Comparison of ENCODE assay signal across 14 mouse cellular contexts in the genomic region with DNA sequence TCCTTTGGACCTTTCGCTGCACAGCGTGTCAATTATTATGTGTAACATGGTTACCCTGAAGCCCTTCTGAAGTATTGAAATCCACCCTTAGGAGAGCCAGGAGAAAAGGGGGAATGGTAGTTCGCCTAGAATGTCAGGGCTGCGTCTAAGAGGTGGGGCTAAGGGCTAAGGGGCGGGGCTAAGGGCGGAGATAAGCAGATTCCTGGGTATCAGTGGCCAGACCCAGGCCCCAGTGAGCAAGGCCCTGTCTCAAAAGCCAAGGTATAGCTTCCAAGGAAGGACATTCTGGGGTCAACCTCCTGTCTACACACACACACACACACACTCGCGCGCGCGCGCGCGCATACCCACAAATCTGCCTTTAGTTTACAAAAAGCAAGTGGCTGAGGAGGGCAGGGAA. TPM values are rescaled to one million over a fixed set of nuclear protein-coding genes. Genes with fewer than 3 reads are reported as not detected.
DNase-seq lines count a peak whose midpoint lies in the region; ATAC-seq lines count a peak whose summit lies in the region.
"Had no signal": no experiment of that assay in that cellular context is flagged by ENCODE, and none has a peak within 500 bp of the region (broad histone marks: within the 10 kb centered on the region; RNA-seq: fewer than 3 reads in every experiment).

No protein-coding gene starts in this region.

- 26% methylated on average over 14 of the region's 14 CpGs for WGBS in forebrain, embryonic 11.5 days
- 28% methylated on average over 14 of the region's 14 CpGs for WGBS in forebrain, embryonic 16.5 days
- WGBS in kidney, embryonic 16.5 days, result 34% methylated on average over 14 of the region's 14 CpGs
- 38% methylated on average over 14 of the region's 14 CpGs for WGBS in liver, embryonic 13.5 days (ENCODE audit: insufficient replicate concordance)

- no peak overlapping the region for H3K4me3 ChIP-seq in forebrain, embryonic 11.5 days (ENCODE audit: low read depth, low read length)
- H3K4me3 ChIP-seq in forebrain, embryonic 16.5 days (replicated peaks; ENCODE audit: low read length), result no peak overlapping the region
- no peak overlapping the region for H3K4me3 ChIP-seq in kidney, embryonic 16.5 days (ENCODE audit: low read length)
- no peak overlapping the region for H3K4me3 ChIP-seq in liver, embryonic 13.5 days (replicated peaks)
- H3K4me3 ChIP-seq: myocyte had no signal

- H3K36me3 ChIP-seq in forebrain, embryonic 11.5 days (ENCODE audit: control insufficient read depth, insufficient read depth, low read length), result no peaks in the 10 kb centered on the region
- H3K36me3 ChIP-seq in forebrain, embryonic 16.5 days (ENCODE audit: control insufficient read depth, insufficient read depth), result no peaks in the 10 kb centered on the region
- no peaks in the 10 kb centered on the region for H3K36me3 ChIP-seq in kidney, embryonic 16.5 days (ENCODE audit: insufficient read depth, low read length)
- no peaks in the 10 kb centered on the region for H3K36me3 ChIP-seq in liver, embryonic 13.5 days

- H3K4me2 ChIP-seq in forebrain, embryonic 11.5 days (ENCODE audit: low read depth, low read length, severe bottlenecking), result 0 out of 2 replicates have a peak overlapping the region, but pooled peaks have one; percentile 11
- no peak overlapping the region for H3K4me2 ChIP-seq in forebrain, embryonic 16.5 days (ENCODE audit: low read length)
- H3K4me2 ChIP-seq in kidney, embryonic 16.5 days (replicated peaks; ENCODE audit: low read depth, low read length), result peak overlapping the region; percentile 29; the same call in 1 of the 2 replicates
- H3K4me2 ChIP-seq in liver, embryonic 13.5 days, result peak overlapping the region; percentile 28; the same call in 1 of the 2 replicates

- no peaks in the 10 kb centered on the region for H3K4me1 ChIP-seq in forebrain, embryonic 11.5 days (replicated peaks; ENCODE audit: control insufficient read depth, insufficient read depth, low read length)
- H3K4me1 ChIP-seq in forebrain, embryonic 16.5 days (replicated peaks; ENCODE audit: control insufficient read depth, insufficient read depth, low read length), result 0 out of 2 replicates have a peak, but pooled peaks cover 3% of the 10 kb centered on the region
- H3K4me1 ChIP-seq in kidney, embryonic 16.5 days (ENCODE audit: insufficient read depth, low read length), result no peaks in the 10 kb centered on the region; the same call in 1 of the 2 replicates
- peaks cover 10% of the 10 kb centered on the region for H3K4me1 ChIP-seq in liver, embryonic 13.5 days (replicated peaks)

- no peaks in the 10 kb centered on the region for H3K27me3 ChIP-seq in forebrain, embryonic 11.5 days (ENCODE audit: control insufficient read depth, insufficient read depth, low read length)
- no peaks in the 10 kb centered on the region for H3K27me3 ChIP-seq in forebrain, embryonic 16.5 days (replicated peaks; ENCODE audit: control insufficient read depth, insufficient read depth, low read length)
- no peaks in the 10 kb centered on the region for H3K27me3 ChIP-seq in kidney, embryonic 16.5 days (ENCODE audit: insufficient read depth, low read length)
- H3K27me3 ChIP-seq in liver, embryonic 13.5 days, result peaks cover 6% of the 10 kb centered on the region

- DNase-seq in forebrain, embryonic 11.5 days (ENCODE audit: low spot score), result no peak
- no peak for DNase-seq in kidney, postnatal 10 days
- DNase-seq in embryo, embryonic 10 days (ENCODE audit: low spot score), result peak; percentile 31
- DNase-seq in liver, embryonic 13.5 days, result no peak
- DNase-seq in ovary, postnatal 10 days (ENCODE audit: low spot score), result no peak
- DNase-seq in right cerebral cortex, postnatal 14 days, result no peak

- no peak overlapping the region for H3K9ac ChIP-seq in forebrain, embryonic 11.5 days (ENCODE audit: low read length)
- H3K9ac ChIP-seq in forebrain, embryonic 16.5 days (replicated peaks; ENCODE audit: low read depth, low read length), result no peak overlapping the region
- no peak overlapping the region for H3K9ac ChIP-seq in kidney, embryonic 16.5 days (replicated peaks; ENCODE audit: low read length)
- H3K9ac ChIP-seq in liver, embryonic 13.5 days, result no peak overlapping the region

- no peak overlapping the region for H3K27ac ChIP-seq in forebrain, embryonic 11.5 days (ENCODE audit: low read depth, low read length)
- H3K27ac ChIP-seq in forebrain, embryonic 16.5 days (ENCODE audit: low read length), result no peak overlapping the region
- H3K27ac ChIP-seq in kidney, embryonic 16.5 days (ENCODE audit: low read length), result no peak overlapping the region
- no peak overlapping the region for H3K27ac ChIP-seq in liver, embryonic 13.5 days
- H3K27ac ChIP-seq: macrophage had no signal

- H3K9me3 ChIP-seq in forebrain, embryonic 11.5 days (ENCODE audit: control insufficient read depth, low read length), result no peaks in the 10 kb centered on the region
- H3K9me3 ChIP-seq in forebrain, embryonic 16.5 days (ENCODE audit: control insufficient read depth, low read length), result no peaks in the 10 kb centered on the region
- no peaks in the 10 kb centered on the region for H3K9me3 ChIP-seq in kidney, embryonic 16.5 days (ENCODE audit: low read length)
- no peaks in the 10 kb centered on the region for H3K9me3 ChIP-seq in liver, embryonic 13.5 days (replicated peaks)

- no peak for ATAC-seq in forebrain, embryonic 11.5 days (replicated peaks; ENCODE audit: low FRiP score)
- ATAC-seq in forebrain, embryonic 16.5 days, result no peak
- ATAC-seq in kidney, embryonic 16.5 days (ENCODE audit: low FRiP score, low TSS enrichment), result peak; percentile 40; the same call in 1 of the 2 replicates
- no peak for ATAC-seq in liver, embryonic 13.5 days (ENCODE audit: low read depth)
- ATAC-seq: forebrain, embryonic 14.5 days; hindbrain, embryonic 16.5 days had no signal

RNA-seq across cellular contexts. Expression of a gene that starts 39.0 kb away (rescaled TPM):
- not detected in 2 replicates for polyA plus RNA-seq in forebrain, embryonic 11.5 days (2014; fragmentation: Nextera tagmentation; extraction: Ambion mirVana)
- 0.35 TPM in 1 of 2 replicates, not detected in the other for polyA plus RNA-seq in forebrain, embryonic 16.5 days (2015; fragmentation: Nextera tagmentation; extraction: Ambion mirVana)
- not detected in 2 replicates for polyA plus RNA-seq in kidney, embryonic 16.5 days (2015; fragmentation: Nextera tagmentation; extraction: Ambion mirVana)
- polyA plus RNA-seq in liver, embryonic 13.5 days (2015; fragmentation: Nextera tagmentation; extraction: Ambion mirVana), result not detected in 2 replicates
- polyA plus RNA-seq: cortical plate, adult 2 months; forebrain, embryonic 14.5 days; hindbrain, embryonic 16.5 days; macrophage; urinary bladder, adult 2 months had no signal
